Mouse (Mus musculus): ENCODE data around the gene Foxp1.

DNA sequence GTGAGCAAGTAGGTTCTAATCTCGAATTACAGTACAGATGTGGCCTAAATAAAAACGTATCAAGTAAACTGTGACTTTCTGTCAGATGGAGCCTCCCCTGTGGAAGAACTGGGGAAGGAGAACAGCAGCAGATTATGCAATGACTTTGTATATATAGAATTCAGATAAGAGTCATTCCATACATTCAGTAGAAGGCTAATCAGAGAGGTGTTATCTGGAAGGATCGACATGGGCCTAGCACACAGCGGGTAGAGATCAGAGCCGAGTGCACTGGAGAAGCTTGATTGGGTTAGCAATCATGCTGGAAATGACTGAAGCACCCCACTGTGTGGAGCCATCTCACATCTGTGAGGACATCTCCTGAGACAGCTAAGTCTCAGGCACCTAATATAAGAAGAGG lies 150.1 kb downstream of the Foxp1 start:
- TF ChIP-seq CTCF (IDR thresholded peaks at IDR 0.05; ENCODE audit: low read depth, low read length) = no peak
- no peak for TF ChIP-seq GATA1 (IDR thresholded peaks at IDR 0.05; ENCODE audit: borderline replicate concordance, low read length)
- TF ChIP-seq TAL1 (conservative IDR thresholded peaks at IDR 0.05; ENCODE audit: low read depth, low read length) = no peak
- no peak for TF ChIP-seq POLR2AphosphoS5 (IDR thresholded peaks at IDR 0.05; ENCODE audit: insufficient replicate concordance, low read depth, low read length)

Data from G1E (cell line).